Mouse (Mus musculus) Patski (cell line): ENCODE data around the gene Mmp17. TPM values are rescaled to one million over a fixed set of nuclear protein-coding genes. Genes with fewer than 3 reads are reported as not detected.

Experiments
- ATAC-seq: fragments of 100-300 bp; one replicate; pipeline ENCODE4 v1.8.0; 2021
- CTCF ChIA-PET: fragments of 350-600 bp; sonication (Branson Sonifier 250); formaldehyde crosslinking; loops from one replicate; lab custom pipeline; 2022; ENCODE audit warnings: inconsistent platforms; lab: Charles Lee
- POLR2A ChIA-PET: fragments of 350-600 bp; sonication (Branson Sonifier 250); formaldehyde crosslinking; loops from one replicate; lab custom pipeline; 2022; ENCODE audit warnings: antibody characterized with exemption, inconsistent platforms; lab: Charles Lee
- DNase-seq: peaks from one replicate; pipeline ENCODE4 v3.0.0-alpha.2; 2011; ENCODE audit warnings: low read depth, low spot score
- H3K27me3 ChIP-seq: fragments of 371-371 bp; one replicate; pipeline ENCODE4 v1.5.1; 2021
- CTCF ChIP-seq: fragments of 100-300 bp; IDR thresholded peaks from one replicate; pipeline ENCODE4 v1.5.1; 2021
- in situ Hi-C: fragments of 300-500 bp; cut with MboI; formaldehyde crosslinking; loops from 3 replicates; pipeline ENCODE4 v1.11.1; 2018; ENCODE audit warnings: low pct_unique_long_range_greater_than_20kb, mixed read lengths
- polyA plus RNA-seq: library from polyadenylated mRNA; unstranded; gene quantifications from one replicate; pipeline ENCODE4 v1.2.3, GENCODE M21; 2021

Gene Mmp17
- polyA plus RNA-seq, 1 experiment from 2014 or later = 0.81 TPM

GRCm38 (mm10) chr5:129558591-129558990 is 25.4 kb upstream of the Mmp17 start:
- DNase-seq = no peak
- in situ Hi-C loops = no loop called here

GRCm38 (mm10) chr5:129559283-129559682 is 24.7 kb upstream of the Mmp17 start:
- TF ChIP-seq CTCF = no peak
- CTCF ChIA-PET = no interaction called here
- no peaks in the 10 kb centered on the region for H3K27me3 ChIP-seq
- DNase-seq = no peak
- POLR2A ChIA-PET = no interaction called here
- ATAC-seq = no peak
- in situ Hi-C loops = no loop called here

More at GRCm38 (mm10) chr5:129558591-129558990, 25.4 kb upstream of the Mmp17 start:
- CTCF ChIA-PET = interaction anchor here (1.4 kb wide), 1 partner anchor 10 kb away, joined by 3 read pairs; no protein-coding TSS in a partner anchor
- no peak for ATAC-seq
- POLR2A ChIA-PET = interaction anchor here (0.9 kb wide), 1 partner anchor 369 kb away, joined by 4 read pairs; no protein-coding TSS in a partner anchor
- no peaks in the 10 kb centered on the region for H3K27me3 ChIP-seq
- TF ChIP-seq CTCF = no peak

- in situ Hi-C loops = no loop called here
- H3K27me3 ChIP-seq = no peaks in the 10 kb centered on the region
- no peak for TF ChIP-seq CTCF
- ChIA-PET CTCF (interaction anchor here (1.4 kb wide), 1 partner anchor 9 kb away, joined by 3 read pairs; no protein-coding TSS in a partner anchor), POLR2A (no interaction called here)
- DNase-seq (no peak), ATAC-seq (no peak)
Observed at GRCm38 (mm10) chr5:129562342-129562741, 21.6 kb upstream of the Mmp17 start.

GRCm38 (mm10) chr5:129568596-129568995 is 15.4 kb upstream of the Mmp17 start:
- ATAC-seq (no peak), DNase-seq (no peak)
- in situ Hi-C loops = no loop called here
- H3K27me3 ChIP-seq = no peaks in the 10 kb centered on the region
- TF ChIP-seq CTCF = no peak
- CTCF ChIA-PET = no interaction called here
- POLR2A ChIA-PET = no interaction called here

GRCm38 (mm10) chr5:129578201-129578600 is 5.8 kb upstream of the Mmp17 start:
- ChIA-PET CTCF (no interaction called here), POLR2A (no interaction called here)
- no peaks in the 10 kb centered on the region for H3K27me3 ChIP-seq
- DNase-seq = no peak
- no peak for ATAC-seq
- in situ Hi-C loops = no loop called here
- TF ChIP-seq CTCF = no peak

GRCm38 (mm10) chr5:129580046-129580445 is 3.9 kb upstream of the Mmp17 start:
- TF ChIP-seq CTCF = no peak
- in situ Hi-C loops = loop anchor here (10.0 kb wide), 1 partner anchor 165 kb away; no protein-coding TSS in a partner anchor
- ChIA-PET CTCF (no interaction called here), POLR2A (no interaction called here)
- ATAC-seq = no peak
- peaks cover 8% of the 10 kb centered on the region for H3K27me3 ChIP-seq
- DNase-seq = no peak

GRCm38 (mm10) chr5:129580572-129580971 is 3.4 kb upstream of the Mmp17 start:
- peaks cover 12% of the 10 kb centered on the region for H3K27me3 ChIP-seq
- TF ChIP-seq CTCF = no peak
- POLR2A ChIA-PET = no interaction called here
- no peak for DNase-seq
- no peak for ATAC-seq
- CTCF ChIA-PET = no interaction called here
- in situ Hi-C loops = loop anchor here (10.0 kb wide), 1 partner anchor 166 kb away; no protein-coding TSS in a partner anchor

GRCm38 (mm10) chr5:129581015-129581414 is 3.0 kb upstream of the Mmp17 start:
- peaks cover 12% of the 10 kb centered on the region for H3K27me3 ChIP-seq
- TF ChIP-seq CTCF = no peak
- POLR2A ChIA-PET = no interaction called here
- ATAC-seq (no peak), DNase-seq (no peak)
- CTCF ChIA-PET = no interaction called here
- in situ Hi-C loops = loop anchor here (10.0 kb wide), 1 partner anchor 166 kb away; no protein-coding TSS in a partner anchor

- ATAC-seq (no peak), DNase-seq (no peak)
- no peak for TF ChIP-seq CTCF
- CTCF ChIA-PET = interaction anchor here (2.1 kb wide), 1 partner anchor 405 kb away, joined by 10 read pairs; no protein-coding TSS in a partner anchor
- H3K27me3 ChIP-seq = peaks cover 27% of the 10 kb centered on the region
- in situ Hi-C loops = loop anchor here (10.0 kb wide), 1 partner anchor 169 kb away; no protein-coding TSS in a partner anchor
- POLR2A ChIA-PET = interaction anchor here (1.0 kb wide), 1 partner anchor 519 kb away, joined by 4 read pairs; no protein-coding TSS in a partner anchor
Observed at GRCm38 (mm10) chr5:129583331-129583730, 638 bp upstream of the Mmp17 start.

GRCm38 (mm10) chr5:129584583-129585541 is 893 bp downstream of the Mmp17 start:
- in situ Hi-C loops = loop anchor here (5.0 to 10.0 kb wide), 4 partner anchors 170 to 523 kb away; no protein-coding TSS in a partner anchor
- ChIA-PET POLR2A (no interaction called here), CTCF (interaction anchor here (0.6 to 2.3 kb wide), 7 partner anchors 8 to 523 kb away, joined by 3 to 11 read pairs (median 3); no protein-coding TSS in a partner anchor)
- ATAC-seq = peak; percentile 0
- peaks cover 37% of the 10 kb centered on the region for H3K27me3 ChIP-seq
- no peak for TF ChIP-seq CTCF
- DNase-seq = no peak
